Mouse (Mus musculus) lung, adult 2 months (tissue): ENCODE data around the gene Eno1.

Experiments
- CTCF ChIP-seq: fragments of 200-500 bp; IDR thresholded peaks from 2 replicates; pipeline ENCODE4 v1.5.1; 2011; ENCODE audit warnings: mild to moderate bottlenecking, low read length, control low read depth; ENCODE audit not compliant: insufficient read depth
- POLR2A ChIP-seq: fragments of 200-500 bp; IDR thresholded peaks from 2 replicates; pipeline ENCODE4 v1.6.1; 2011; ENCODE audit warnings: low read depth, mild to moderate bottlenecking, control low read depth, low read length, borderline replicate concordance; ENCODE audit errors: extremely low read depth

DNA sequence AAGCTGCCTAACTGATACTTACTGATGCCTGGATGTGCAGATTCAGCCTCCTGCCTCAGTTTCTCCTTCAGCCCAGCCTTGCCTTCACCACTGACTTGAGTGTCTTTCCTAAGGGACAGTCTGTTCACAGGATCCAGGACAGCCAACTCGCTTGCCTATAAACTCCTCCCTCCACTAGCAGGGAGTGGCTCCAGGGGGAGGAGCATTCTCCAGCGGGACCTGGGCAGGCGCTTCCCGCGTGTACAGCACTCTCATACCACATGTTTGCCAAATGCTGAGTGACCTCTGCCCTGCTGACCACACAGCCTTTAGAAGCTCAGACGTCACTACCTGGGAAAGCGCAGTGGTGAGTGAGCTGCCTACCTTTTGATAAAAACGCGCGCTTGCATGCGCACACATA, 15.9 kb upstream of the Eno1 start:
- TF ChIP-seq CTCF, result no peak
- TF ChIP-seq POLR2A, result no peak
